7 mouse cellular contexts compared by ENCODE assay signal in the genomic region with DNA sequence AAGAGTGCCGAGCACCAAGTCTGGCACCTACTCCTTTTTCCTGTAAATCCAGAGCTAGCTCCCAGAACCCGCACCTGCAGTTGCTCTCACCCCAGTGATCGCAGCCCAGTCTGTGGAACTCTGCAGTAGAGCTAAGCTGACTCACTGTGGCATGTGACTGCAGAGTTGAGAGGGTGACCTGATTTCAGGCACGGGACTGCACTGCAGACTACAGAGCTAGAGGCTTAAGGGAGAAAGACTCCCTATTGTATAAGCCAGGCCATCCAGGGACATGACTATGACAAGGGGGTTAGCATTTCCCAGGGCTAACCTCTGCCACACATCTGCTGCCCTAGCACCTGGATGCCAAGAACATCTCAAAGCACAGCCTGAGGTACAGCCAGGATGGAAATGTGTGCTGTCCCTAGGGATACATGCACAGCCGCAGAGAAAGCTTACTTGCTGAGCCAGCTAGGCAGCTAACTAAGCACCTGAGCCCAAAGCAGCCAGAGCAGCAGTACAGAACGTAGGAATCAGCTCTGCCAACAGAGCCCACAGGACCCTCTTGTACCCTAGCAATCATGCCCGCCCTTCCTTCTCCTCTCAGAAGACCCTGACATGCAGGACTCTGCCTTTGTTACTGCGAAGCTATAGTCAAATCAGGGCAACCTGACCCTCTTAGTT.
DNase-seq lines count a peak whose midpoint lies in the region; ATAC-seq and TF ChIP-seq lines count a peak whose summit lies in the region.

No protein-coding gene starts in this region.

- no peaks in the 10 kb centered on the region for H3K36me3 ChIP-seq in midbrain, embryonic 14.5 days (ENCODE audit: control insufficient read depth, insufficient read depth, low read length)
- H3K36me3 ChIP-seq in midbrain, embryonic 15.5 days (replicated peaks), result no peaks in the 10 kb centered on the region
- no peaks in the 10 kb centered on the region for H3K36me3 ChIP-seq in hindbrain, embryonic 16.5 days (ENCODE audit: control insufficient read depth, insufficient read depth, low read length)
- no peaks in the 10 kb centered on the region for H3K36me3 ChIP-seq in liver, postnatal 0 days (replicated peaks; ENCODE audit: insufficient read depth, low read length)

- H3K27ac ChIP-seq in midbrain, embryonic 14.5 days (replicated peaks; ENCODE audit: low read depth, low read length), result no peak overlapping the region
- H3K27ac ChIP-seq in midbrain, embryonic 15.5 days, result no peak overlapping the region
- H3K27ac ChIP-seq in hindbrain, embryonic 16.5 days (ENCODE audit: low read depth, low read length), result no peak overlapping the region
- H3K27ac ChIP-seq in liver, postnatal 0 days (ENCODE audit: low read depth), result no peak overlapping the region

- no peak for TF ChIP-seq CTCF in liver, postnatal 0 days (IDR thresholded peaks at IDR 0.05; ENCODE audit: low read depth)

- 67% methylated on average over 8 of the region's 8 CpGs for WGBS in midbrain, embryonic 14.5 days
- 63% methylated on average over 8 of the region's 8 CpGs for WGBS in midbrain, embryonic 15.5 days
- WGBS in hindbrain, embryonic 16.5 days, result 68% methylated on average over 8 of the region's 8 CpGs
- WGBS in liver, postnatal 0 days (ENCODE audit: insufficient replicate concordance), result 67% methylated on average over 8 of the region's 8 CpGs

- TF ChIP-seq EP300 in liver, postnatal 0 days (IDR thresholded peaks at IDR 0.05; ENCODE audit: low read depth), result no peak

- H3K9me3 ChIP-seq in midbrain, embryonic 14.5 days (ENCODE audit: control insufficient read depth, low read length), result no peaks in the 10 kb centered on the region
- no peaks in the 10 kb centered on the region for H3K9me3 ChIP-seq in midbrain, embryonic 15.5 days
- no peaks in the 10 kb centered on the region for H3K9me3 ChIP-seq in hindbrain, embryonic 16.5 days (ENCODE audit: control insufficient read depth, low read length)
- no peaks in the 10 kb centered on the region for H3K9me3 ChIP-seq in liver, postnatal 0 days (ENCODE audit: low read length)

- DNase-seq in midbrain, embryonic 14.5 days, result peak; percentile 33
- peak; percentile 17 to 30 for DNase-seq in cerebellum, postnatal 10 days
- peak; percentile 63 for DNase-seq in right cerebral cortex, postnatal 25 days
- no peak for DNase-seq in liver, postnatal 0 days
- DNase-seq in testis, postnatal 10 days (ENCODE audit: low spot score), result no peak

- no peak overlapping the region for H3K9ac ChIP-seq in midbrain, embryonic 14.5 days (replicated peaks; ENCODE audit: low read length)
- H3K9ac ChIP-seq in midbrain, embryonic 15.5 days, result no peak overlapping the region
- no peak overlapping the region for H3K9ac ChIP-seq in hindbrain, embryonic 16.5 days (ENCODE audit: low read depth, low read length)
- no peak overlapping the region for H3K9ac ChIP-seq in liver, postnatal 0 days (replicated peaks)

- peaks cover 5% of the 10 kb centered on the region; the same call in 1 of the 2 replicates for H3K4me1 ChIP-seq in midbrain, embryonic 14.5 days (ENCODE audit: control insufficient read depth, insufficient read depth, low read length)
- H3K4me1 ChIP-seq in midbrain, embryonic 15.5 days, result peaks cover 8% of the 10 kb centered on the region; the same call in 1 of the 2 replicates
- H3K4me1 ChIP-seq in hindbrain, embryonic 16.5 days (ENCODE audit: control insufficient read depth, insufficient read depth, low read depth, low read length), result peaks cover 2% of the 10 kb centered on the region; the same call in 1 of the 2 replicates
- no peaks in the 10 kb centered on the region for H3K4me1 ChIP-seq in liver, postnatal 0 days (ENCODE audit: insufficient read depth)

- H3K4me3 ChIP-seq in midbrain, embryonic 14.5 days (replicated peaks; ENCODE audit: low read depth, low read length), result no peak overlapping the region
- H3K4me3 ChIP-seq in midbrain, embryonic 15.5 days, result no peak overlapping the region
- H3K4me3 ChIP-seq in hindbrain, embryonic 16.5 days (ENCODE audit: low read length), result no peak overlapping the region
- H3K4me3 ChIP-seq in liver, postnatal 0 days (ENCODE audit: low read depth, low read length), result no peak overlapping the region

- ATAC-seq in midbrain, embryonic 14.5 days (ENCODE audit: low FRiP score, low TSS enrichment), result no peak
- no peak for ATAC-seq in midbrain, embryonic 15.5 days (replicated peaks)
- peak; percentile 56; the same call in 1 of the 2 replicates for ATAC-seq in hindbrain, embryonic 16.5 days
- ATAC-seq in liver, postnatal 0 days, result no peak

- no peaks in the 10 kb centered on the region for H3K27me3 ChIP-seq in midbrain, embryonic 14.5 days (ENCODE audit: control insufficient read depth, insufficient read depth, low read length)
- H3K27me3 ChIP-seq in midbrain, embryonic 15.5 days (replicated peaks), result no peaks in the 10 kb centered on the region
- no peaks in the 10 kb centered on the region for H3K27me3 ChIP-seq in hindbrain, embryonic 16.5 days (replicated peaks; ENCODE audit: control insufficient read depth, insufficient read depth, low read length)
- no peaks in the 10 kb centered on the region for H3K27me3 ChIP-seq in liver, postnatal 0 days (ENCODE audit: insufficient read depth, low read length)

- H3K4me2 ChIP-seq in midbrain, embryonic 14.5 days (ENCODE audit: low read length), result no peak overlapping the region
- no peak overlapping the region for H3K4me2 ChIP-seq in midbrain, embryonic 15.5 days
- H3K4me2 ChIP-seq in hindbrain, embryonic 16.5 days (ENCODE audit: low read length), result no peak overlapping the region
- no peak overlapping the region for H3K4me2 ChIP-seq in liver, postnatal 0 days (ENCODE audit: low read depth, low read length)

Comparison
In these comparisons a context has a peak if more than half of its experiments do, and no peak if none do; other contexts are left out.
1. DNase-seq: peak in midbrain, embryonic 14.5 days (single experiment), cerebellum, postnatal 10 days (2 of 2) and right cerebral cortex, postnatal 25 days (single experiment); none in liver, postnatal 0 days (single experiment) and testis, postnatal 10 days (single experiment).